In the genomic region with DNA sequence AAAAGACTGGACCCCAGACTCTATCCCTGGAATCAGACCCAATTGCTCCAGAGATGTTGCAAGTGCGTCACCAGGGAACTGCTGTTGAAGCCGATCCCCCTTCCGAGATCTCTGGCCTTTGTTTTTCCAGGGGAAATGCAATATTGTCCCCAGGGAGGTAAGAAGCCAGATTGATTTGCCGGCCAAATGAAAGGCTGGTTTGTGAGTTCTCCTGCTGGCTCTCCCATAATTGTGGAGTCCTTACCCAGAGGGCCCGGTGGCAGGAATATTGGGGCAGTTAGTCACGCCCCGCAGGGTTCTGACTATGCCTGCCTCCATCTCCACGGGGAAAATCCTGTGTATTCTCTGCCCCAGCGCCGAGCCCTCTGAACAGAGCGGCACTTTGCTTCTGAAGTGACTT, we compare ENCODE assay signal across 11 mouse cellular contexts. TPM values are rescaled to one million over a fixed set of nuclear protein-coding genes. Genes with fewer than 3 reads are reported as not detected.
DNase-seq lines count a peak whose midpoint lies in the region; ATAC-seq lines count a peak whose summit lies in the region.
"Had no signal": no experiment of that assay in that cellular context is flagged by ENCODE, and none has a peak within 500 bp of the region (broad histone marks: within the 10 kb centered on the region; RNA-seq: fewer than 3 reads in every experiment).

No protein-coding gene starts in this region.

- H3K27me3 ChIP-seq in hindbrain, embryonic 16.5 days (replicated peaks; ENCODE audit: control insufficient read depth, insufficient read depth, low read length), result peaks cover 22% of the 10 kb centered on the region
- H3K27me3 ChIP-seq in midbrain, embryonic 11.5 days (ENCODE audit: control insufficient read depth, insufficient read depth, low read length), result peaks cover 6% of the 10 kb centered on the region

- no peak overlapping the region for H3K27ac ChIP-seq in hindbrain, embryonic 16.5 days (ENCODE audit: low read depth, low read length)
- peak overlapping the region; percentile 16; the same call in 1 of the 2 replicates for H3K27ac ChIP-seq in midbrain, embryonic 11.5 days (ENCODE audit: low read depth, low read length)

- H3K9ac ChIP-seq in hindbrain, embryonic 16.5 days (ENCODE audit: low read depth, low read length), result no peak overlapping the region
- peak overlapping the region; percentile 24; the same call in 1 of the 2 replicates for H3K9ac ChIP-seq in midbrain, embryonic 11.5 days (ENCODE audit: low read length)

- peaks cover 10% of the 10 kb centered on the region for H3K4me1 ChIP-seq in hindbrain, embryonic 16.5 days (ENCODE audit: control insufficient read depth, insufficient read depth, low read depth, low read length)
- peaks cover 23% of the 10 kb centered on the region for H3K4me1 ChIP-seq in midbrain, embryonic 11.5 days (ENCODE audit: control insufficient read depth, insufficient read depth, low read length)

- peak overlapping the region; percentile 21; the same call in 1 of the 2 replicates for H3K4me2 ChIP-seq in hindbrain, embryonic 16.5 days (ENCODE audit: low read length)
- H3K4me2 ChIP-seq in midbrain, embryonic 11.5 days, result peak overlapping the region; percentile 31

- peak; percentile 58 for DNase-seq in heart, adult 18-20 months
- DNase-seq in heart, postnatal 36 days, result no peak
- DNase-seq in embryo, embryonic 11.5 days (ENCODE audit: low read depth, low spot score), result peak; percentile 13
- peak; percentile 91 for DNase-seq in midbrain, embryonic 11.5 days (ENCODE audit: low spot score, missing footprints)
- no peak for DNase-seq in gastrocnemius, postnatal 36 days
- no peak for DNase-seq in thymus, postnatal 25 days
- DNase-seq in urinary bladder, postnatal 14 days (ENCODE audit: low spot score), result no peak
- DNase-seq: gastrocnemius, postnatal 10 days; lung, postnatal 4 days had no signal

- no peak overlapping the region for H3K4me3 ChIP-seq in hindbrain, embryonic 16.5 days (ENCODE audit: low read length)
- no peak overlapping the region for H3K4me3 ChIP-seq in midbrain, embryonic 11.5 days (ENCODE audit: low read depth, low read length)

- H3K9me3 ChIP-seq in hindbrain, embryonic 16.5 days (ENCODE audit: control insufficient read depth, low read length), result no peaks in the 10 kb centered on the region
- H3K9me3 ChIP-seq in midbrain, embryonic 11.5 days (ENCODE audit: control insufficient read depth, low read length), result no peaks in the 10 kb centered on the region

- intact Hi-C loops in heart, postnatal 36 days (cut with DNase I), result loop anchor here (2.0 kb wide), 1 partner anchor 38 kb away; no protein-coding TSS in a partner anchor
- intact Hi-C loops in gastrocnemius, postnatal 36 days (cut with DNase I), result no loop called here

- 8% methylated on average over 11 of the region's 11 CpGs for WGBS in hindbrain, embryonic 16.5 days
- WGBS in midbrain, embryonic 11.5 days, result 9% methylated on average over 11 of the region's 11 CpGs

- no peaks in the 10 kb centered on the region for H3K36me3 ChIP-seq in hindbrain, embryonic 16.5 days (ENCODE audit: control insufficient read depth, insufficient read depth, low read length)
- H3K36me3 ChIP-seq in midbrain, embryonic 11.5 days (ENCODE audit: control insufficient read depth, insufficient read depth, low read length), result no peaks in the 10 kb centered on the region

- peak; percentile 12; the same call in 1 of the 2 replicates for ATAC-seq in hindbrain, embryonic 16.5 days
- ATAC-seq in midbrain, embryonic 11.5 days (ENCODE audit: low FRiP score), result peak; percentile 49

RNA-seq across cellular contexts. Expression of gene Trabd2b, which starts 3.9 kb away (rescaled TPM):
- 10 to 100 TPM; 55.0 to 56.7 TPM for total RNA-seq in heart, adult 18-20 months (2021)
- 10 to 100 TPM; 53.1 to 71.5 TPM for total RNA-seq in heart, postnatal 36 days (2021)
- polyA plus RNA-seq in hindbrain, embryonic 16.5 days (2015; fragmentation: Nextera tagmentation; extraction: Ambion mirVana), result 0.50 and 0.85 TPM in 2 replicates
- polyA plus RNA-seq in midbrain, embryonic 11.5 days (2014; fragmentation: Nextera tagmentation; extraction: Ambion mirVana), result 2.1 and 2.2 TPM in 2 replicates
- total RNA-seq in gastrocnemius, postnatal 36 days (2021), result under 1 TPM; 0.94 to 0.99 TPM
- total RNA-seq: CH12.LX had no signal

Comparison
In these comparisons a context has a peak if more than half of its experiments do, and no peak if none do; other contexts are left out.
1. DNase-seq: peak in heart, adult 18-20 months (2 of 2), embryo, embryonic 11.5 days (single experiment) and midbrain, embryonic 11.5 days (single experiment); none in heart, postnatal 36 days (0 of 2), gastrocnemius, postnatal 36 days (0 of 2), thymus, postnatal 25 days (single experiment) and urinary bladder, postnatal 14 days (single experiment).
2. RNA of gene Trabd2b, which starts 3.9 kb away (total RNA-seq): 53.1 to 71.5 TPM in heart, postnatal 36 days and 55.0 to 56.7 TPM in heart, adult 18-20 months; 0.94 to 0.99 TPM in gastrocnemius, postnatal 36 days; every median in the first group is over 10 times any median in the second.